Mouse (Mus musculus) liver, embryonic 14.5 days (tissue): ENCODE results near the gene Slc36a2.

ENCODE experiments used
- CTCF ChIP-seq: IDR thresholded peaks from 2 replicates; pipeline ENCODE4 v1.5.1; 2016; ENCODE audit warnings: antibody characterized with exemption, low read depth, control low read depth
- EP300 ChIP-seq: IDR thresholded peaks from 2 replicates; pipeline ENCODE4 v1.6.1; 2016; ENCODE audit warnings: antibody characterized with exemption, low read depth

DNA sequence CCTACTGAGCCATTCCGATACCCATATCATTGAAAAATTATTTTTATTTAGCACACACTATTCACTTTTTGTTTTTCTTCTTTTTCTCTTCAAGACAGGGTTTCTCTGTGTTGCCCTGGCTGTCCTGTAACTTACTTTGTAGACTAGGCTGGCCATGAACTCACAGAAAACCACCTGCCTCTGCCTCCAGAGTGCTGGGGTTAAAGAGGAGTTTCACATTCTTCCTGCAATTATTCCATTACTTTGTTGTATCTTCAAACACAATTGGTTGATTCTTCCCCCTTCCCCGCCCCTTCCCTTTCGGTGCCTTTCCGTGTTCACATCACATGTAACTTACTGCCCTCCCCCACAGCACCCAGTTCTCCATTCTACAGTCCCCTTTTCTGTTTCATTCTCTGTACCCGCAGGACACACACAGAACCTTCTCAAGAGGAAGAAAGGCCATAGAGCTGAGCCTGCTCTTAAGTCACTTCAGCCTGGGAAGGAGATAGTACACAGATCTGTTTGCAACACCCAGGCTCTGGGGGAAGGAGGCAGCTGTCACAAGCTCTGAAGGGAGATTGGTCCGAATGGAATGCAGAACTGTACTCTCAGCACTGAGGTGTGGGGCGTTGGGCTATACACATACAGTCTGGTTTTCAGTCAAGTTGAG lies 71.5 kb downstream of the Slc36a2 start:
- TF ChIP-seq CTCF (no peak), EP300 (no peak)
